Mouse (Mus musculus) lung, postnatal 0 days (tissue): ENCODE results near the gene Vps9d1.

ENCODE experiments used
- CTCF ChIP-seq: IDR thresholded peaks from 2 replicates; pipeline ENCODE4 v1.5.1; 2016; ENCODE audit warnings: antibody characterized with exemption, mild to moderate bottlenecking
- EP300 ChIP-seq: IDR thresholded peaks from 2 replicates; pipeline ENCODE4 v1.6.1; 2016; ENCODE audit warnings: antibody characterized with exemption, mild to moderate bottlenecking, control low read depth

DNA sequence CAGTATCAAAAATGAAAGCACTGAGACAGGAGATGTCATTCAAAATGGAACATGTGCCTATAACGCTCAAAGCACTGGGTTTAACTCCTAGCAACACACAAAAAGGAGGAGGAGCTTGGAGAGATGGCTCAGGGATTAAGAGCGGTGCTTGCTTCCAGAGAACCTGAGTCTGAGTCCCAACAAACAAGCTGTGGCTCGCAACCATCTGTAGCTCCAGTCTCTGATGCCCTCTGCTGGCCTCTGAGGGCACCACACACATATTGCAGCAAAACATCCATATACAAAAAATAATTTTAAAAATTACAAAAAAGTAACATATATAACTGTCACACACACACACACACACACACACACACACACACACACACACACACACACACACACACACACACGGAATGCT lies 36.0 kb upstream of the Vps9d1 start:
- TF ChIP-seq CTCF: peak; percentile 63
- no peak for TF ChIP-seq EP300
